8 mouse cellular contexts compared by ENCODE assay signal in the genomic region with DNA sequence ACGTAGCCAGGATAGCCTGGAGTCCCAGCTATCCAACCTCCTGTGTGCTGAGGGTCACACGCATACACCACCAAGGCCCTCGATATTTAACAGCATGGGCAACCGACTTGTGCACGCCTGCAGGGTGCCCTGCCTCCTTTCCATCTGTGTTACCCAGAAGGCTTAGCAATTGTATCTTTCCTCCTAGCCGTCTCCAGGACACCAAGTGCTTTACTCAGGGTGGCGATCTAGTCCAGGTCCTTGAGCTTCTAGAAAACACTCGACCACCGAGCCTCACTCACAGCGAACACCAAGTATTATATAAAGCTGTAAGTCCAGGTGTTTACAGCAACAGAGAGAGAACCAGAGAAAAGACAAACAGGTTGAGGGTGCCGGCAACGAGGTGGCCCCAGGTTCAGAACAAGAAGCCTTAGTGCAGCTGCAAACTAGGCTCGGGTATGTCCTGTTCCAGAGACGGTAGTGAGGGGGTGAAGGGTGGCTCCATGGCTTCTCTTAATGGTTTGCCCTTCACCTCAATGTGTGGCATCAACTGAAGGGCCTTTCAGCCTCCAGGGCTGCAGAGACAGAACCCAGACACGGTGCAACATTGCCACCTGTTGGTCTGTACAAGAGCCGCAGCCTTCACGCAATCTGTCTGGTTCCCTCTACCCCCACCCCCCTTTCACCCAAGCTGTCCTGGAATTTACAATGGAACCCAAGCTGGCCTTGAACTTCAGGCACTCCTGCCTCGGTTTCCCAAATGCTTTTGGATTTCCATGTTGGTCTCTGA. TPM values are rescaled to one million over a fixed set of nuclear protein-coding genes. Genes with fewer than 3 reads are reported as not detected.
DNase-seq lines count a peak whose midpoint lies in the region; ATAC-seq and TF ChIP-seq lines count a peak whose summit lies in the region.

No protein-coding gene starts in this region.

- no peaks in the 10 kb centered on the region for H3K79me2 ChIP-seq in liver, adult 2 months (ENCODE audit: control insufficient read depth, insufficient read depth, low read length)

- no peak overlapping the region for H3K9ac ChIP-seq in kidney, embryonic 14.5 days (ENCODE audit: low read depth, low read length)
- H3K9ac ChIP-seq in liver, adult 2 months (ENCODE audit: low read depth, low read length): no peak overlapping the region
- no peak overlapping the region for H3K9ac ChIP-seq in stomach, postnatal 0 days (ENCODE audit: low read length)

- no peak for TF ChIP-seq EP300 in stomach, postnatal 0 days (optimal IDR thresholded peaks at IDR 0.05)

- TF ChIP-seq POLR2A in liver, adult 2 months (IDR thresholded peaks at IDR 0.05; ENCODE audit: extremely low read depth, insufficient read depth, low read length): no peak

- 49% methylated on average over 18 of the region's 18 CpGs for WGBS in kidney, embryonic 14.5 days
- whole genome bisulfite sequencing in liver, adult 2 months: 59% methylated on average over 18 of the region's 18 CpGs
- 41% methylated on average over 18 of the region's 18 CpGs for WGBS in stomach, postnatal 0 days

- H3K9me3 ChIP-seq in kidney, embryonic 14.5 days (ENCODE audit: control insufficient read depth, low read length): no peaks in the 10 kb centered on the region
- no peaks in the 10 kb centered on the region for H3K9me3 ChIP-seq in stomach, postnatal 0 days (ENCODE audit: control insufficient read depth, low read length)

- ATAC-seq in kidney, embryonic 14.5 days (ENCODE audit: low FRiP score, low TSS enrichment): peak; percentile 69; the same call in 1 of the 2 replicates
- peak; percentile 35; the same call in 1 of the 2 replicates for ATAC-seq in stomach, postnatal 0 days (ENCODE audit: low FRiP score, low TSS enrichment)

- no peaks in the 10 kb centered on the region for H3K36me3 ChIP-seq in kidney, embryonic 14.5 days (ENCODE audit: control insufficient read depth, insufficient read depth, low read length)
- no peaks in the 10 kb centered on the region for H3K36me3 ChIP-seq in liver, adult 2 months (ENCODE audit: control insufficient read depth, insufficient read depth, low read length)
- no peaks in the 10 kb centered on the region for H3K36me3 ChIP-seq in stomach, postnatal 0 days (ENCODE audit: control insufficient read depth, insufficient read depth, low read length)

- peak; percentile 93 for TF ChIP-seq CTCF in liver, adult 2 months (IDR thresholded peaks at IDR 0.05; ENCODE audit: low read depth, low read length)
- TF ChIP-seq CTCF in stomach, postnatal 0 days (IDR thresholded peaks at IDR 0.05; ENCODE audit: low read depth): peak; percentile 91

- H3K4me1 ChIP-seq in kidney, embryonic 14.5 days (ENCODE audit: control insufficient read depth, insufficient read depth, low read length): 0 out of 2 replicates have a peak, but pooled peaks cover 4% of the 10 kb centered on the region
- H3K4me1 ChIP-seq in liver, adult 2 months (ENCODE audit: control insufficient read depth, insufficient read depth, low read length): no peaks in the 10 kb centered on the region
- H3K4me1 ChIP-seq in stomach, postnatal 0 days (replicated peaks; ENCODE audit: control insufficient read depth, insufficient read depth): no peaks in the 10 kb centered on the region

- no peaks in the 10 kb centered on the region for H3K27me3 ChIP-seq in kidney, embryonic 14.5 days (ENCODE audit: control insufficient read depth, insufficient read depth, low read length)
- no peaks in the 10 kb centered on the region for H3K27me3 ChIP-seq in liver, adult 2 months (ENCODE audit: control insufficient read depth, insufficient read depth, low read length)
- no peaks in the 10 kb centered on the region for H3K27me3 ChIP-seq in stomach, postnatal 0 days (ENCODE audit: control insufficient read depth, insufficient read depth, low read length)

- no peak overlapping the region for H3K27ac ChIP-seq in kidney, embryonic 14.5 days (ENCODE audit: low read depth, low read length)
- no peak overlapping the region for H3K27ac ChIP-seq in liver, adult 2 months (replicated peaks; ENCODE audit: insufficient read depth, low read depth, low read length)
- no peak overlapping the region for H3K27ac ChIP-seq in stomach, postnatal 0 days (replicated peaks)

- DNase-seq in 3134 (ENCODE audit: extremely low read depth, insufficient read length, low spot score): peak; percentile 43
- peak; percentile 87 for DNase-seq in R1 (ENCODE audit: low read depth, low spot score)
- DNase-seq in cerebellum, postnatal 4 days (ENCODE audit: low spot score in 2 of 2): peak; percentile 59 to 82
- peak; percentile 73 for DNase-seq in gastrocnemius, postnatal 10 days
- DNase-seq in liver, adult 2 months (ENCODE audit: extremely low read depth, low read depth, low spot score): no peak
- peak; percentile 68 to 80 for DNase-seq in natural killer cell, adult 2 months (ENCODE audit: low spot score in 2 of 2)
- DNase-seq in stomach, postnatal 0 days (ENCODE audit: low spot score): peak; percentile 77

- H3K4me3 ChIP-seq in kidney, embryonic 14.5 days (ENCODE audit: low read length): no peak overlapping the region
- no peak overlapping the region for H3K4me3 ChIP-seq in liver, adult 2 months (ENCODE audit: insufficient read depth, low read depth, low read length)
- H3K4me3 ChIP-seq in stomach, postnatal 0 days (ENCODE audit: low read depth, low read length): no peak overlapping the region

- H3K4me2 ChIP-seq in kidney, embryonic 14.5 days (replicated peaks; ENCODE audit: low read depth, low read length): no peak overlapping the region
- H3K4me2 ChIP-seq in stomach, postnatal 0 days (replicated peaks; ENCODE audit: low read depth): no peak overlapping the region

RNA-seq across cellular contexts. Expression of gene Qprt, which starts 11.6 kb away (rescaled TPM):
- 1 to 10 TPM; 1.9 to 2.3 TPM for total RNA-seq in gastrocnemius, postnatal 10 days (2021)
- 8.9 and 13.0 TPM in 2 replicates for polyA plus RNA-seq in kidney, embryonic 14.5 days (2014; fragmentation: Nextera tagmentation; extraction: Ambion mirVana)
- total RNA-seq in liver, adult 2 months (2014; rRNA removed): 116 and 129 TPM in 2 replicates
- polyA plus RNA-seq in liver, adult 2 months (2012; rRNA removed): 196 and 210 TPM in 2 replicates
- polyA plus RNA-seq in stomach, postnatal 0 days (2015; fragmentation: Nextera tagmentation; extraction: Ambion mirVana): 0.89 and 1.4 TPM in 2 replicates

RNA-seq across cellular contexts. Expression of gene AI467606, which starts 19.3 kb away (rescaled TPM):
- total RNA-seq in gastrocnemius, postnatal 10 days (2021): 1 to 10 TPM in 1 of 2 experiments, under 1 TPM in 1; 0.59 to 2.1 TPM
- polyA plus RNA-seq in kidney, embryonic 14.5 days (2014; fragmentation: Nextera tagmentation; extraction: Ambion mirVana): 3.5 TPM in 2 replicates
- total RNA-seq in liver, adult 2 months (2014; rRNA removed): 0.28 and 0.34 TPM in 2 replicates
- 1.2 and 1.3 TPM in 2 replicates for polyA plus RNA-seq in liver, adult 2 months (2012; rRNA removed)
- polyA plus RNA-seq in stomach, postnatal 0 days (2015; fragmentation: Nextera tagmentation; extraction: Ambion mirVana): 4.0 and 4.1 TPM in 2 replicates

RNA-seq across cellular contexts. Expression of gene Zg16, which starts 23.3 kb away (rescaled TPM):
- total RNA-seq in gastrocnemius, postnatal 10 days (2021): not detected
- polyA plus RNA-seq in kidney, embryonic 14.5 days (2014; fragmentation: Nextera tagmentation; extraction: Ambion mirVana): not detected in 2 replicates
- total RNA-seq in liver, adult 2 months (2014; rRNA removed): 11.2 and 47.8 TPM in 2 replicates
- polyA plus RNA-seq in liver, adult 2 months (2012; rRNA removed): 1.2 and 2.3 TPM in 2 replicates
- 1.8 and 2.0 TPM in 2 replicates for polyA plus RNA-seq in stomach, postnatal 0 days (2015; fragmentation: Nextera tagmentation; extraction: Ambion mirVana)

RNA-seq across cellular contexts. Expression of gene Spn, which starts 27.2 kb away (rescaled TPM):
- under 1 TPM; 0.16 to 0.86 TPM for total RNA-seq in gastrocnemius, postnatal 10 days (2021)
- 0.14 and 0.26 TPM in 2 replicates for polyA plus RNA-seq in kidney, embryonic 14.5 days (2014; fragmentation: Nextera tagmentation; extraction: Ambion mirVana)
- total RNA-seq in liver, adult 2 months (2014; rRNA removed): 0.27 and 0.28 TPM in 2 replicates
- 0.54 and 0.88 TPM in 2 replicates for polyA plus RNA-seq in liver, adult 2 months (2012; rRNA removed)
- 0.21 and 0.22 TPM in 2 replicates for polyA plus RNA-seq in stomach, postnatal 0 days (2015; fragmentation: Nextera tagmentation; extraction: Ambion mirVana)

Comparison
In these comparisons a context has a peak if more than half of its experiments do, and no peak if none do; other contexts are left out.
1. RNA of gene Qprt, which starts 11.6 kb away (polyA plus RNA-seq): 196 to 210 TPM in liver, adult 2 months; 8.9 to 13.0 TPM in kidney, embryonic 14.5 days and 0.89 to 1.4 TPM in stomach, postnatal 0 days; every median in the first group is over 10 times any median in the second.